Mouse (Mus musculus) forebrain, postnatal 0 days (tissue): ENCODE measurements around the gene Ttc39a. TPM values are rescaled to one million over a fixed set of nuclear protein-coding genes. Genes with fewer than 3 reads are reported as not detected.

Experiments
- ATAC-seq: fragments of 200-750 bp; cut with Nextera tagmentation; 2 replicates; pipeline ENCODE4 v1.8.0; 2017; ENCODE audit warnings: mild to moderate bottlenecking, moderate library complexity
- DNase-seq: peaks from one replicate; pipeline ENCODE4 v3.0.0-alpha.2; 2015
- H3K27ac ChIP-seq: fragments of 300-500 bp; sonication (generic); 2 replicates; pipeline ENCODE4 v1.5.1; 2014; ENCODE audit warnings: low read depth, mild to moderate bottlenecking, antibody characterized with exemption, low read length, moderate library complexity, mixed read lengths
- H3K27me3 ChIP-seq: fragments of 300-500 bp; sonication (generic); 2 replicates; pipeline ENCODE4 v1.6.1; 2014; ENCODE audit warnings: mild to moderate bottlenecking, low read length, mixed read lengths; ENCODE audit not compliant: insufficient read depth
- H3K36me3 ChIP-seq: fragments of 300-500 bp; sonication (generic); 2 replicates; pipeline ENCODE4 v1.6.1; 2014; ENCODE audit warnings: mild to moderate bottlenecking, moderate library complexity; ENCODE audit not compliant: insufficient read depth
- H3K4me1 ChIP-seq: fragments of 300-500 bp; sonication (generic); 2 replicates; pipeline ENCODE4 v1.6.1; 2014; ENCODE audit warnings: antibody characterized with exemption; ENCODE audit not compliant: insufficient read depth
- H3K4me2 ChIP-seq: fragments of 300-500 bp; sonication (generic); 2 replicates; pipeline ENCODE4 v1.6.1; 2014; ENCODE audit warnings: low read depth, mild to moderate bottlenecking, moderate library complexity
- H3K4me3 ChIP-seq: fragments of 300-500 bp; sonication (generic); 2 replicates; pipeline ENCODE4 v1.5.1; 2014; ENCODE audit warnings: low read depth, low read length, mixed read lengths
- H3K9ac ChIP-seq: fragments of 300-500 bp; sonication (generic); 2 replicates; pipeline ENCODE4 v1.6.1; 2014; ENCODE audit warnings: mild to moderate bottlenecking
- H3K9me3 ChIP-seq: fragments of 300-500 bp; sonication (generic); 2 replicates; pipeline ENCODE4 v1.6.1; 2016; ENCODE audit warnings: low read length
- CTCF ChIP-seq: sonication (generic); IDR thresholded peaks from 2 replicates; pipeline ENCODE4 v1.5.1; 2016; ENCODE audit warnings: antibody characterized with exemption, control low read depth, low read depth
- WGBS: fragments of 180-500 bp; shearing (Covaris S2); extraction: QIAGEN DNeasy Blood & Tissue Kit; methylation state at CpG from one replicate; pipeline ENCODE4 v1.1.7; 2014; 5-methylcytosine and 5-hydroxymethylcytosine counted together
- polyA plus RNA-seq: library from polyadenylated mRNA; unstranded; fragments of >200 nt; fragmentation: Nextera tagmentation; extraction: Ambion mirVana; gene quantifications from 2 replicates; pipeline ENCODE4 v1.2.1, GENCODE M21; 2015
- total RNA-seq: library from RNA; depleted of rRNA; stranded (reverse); fragments of >200 nt; gene quantifications from 2 replicates; pipeline ENCODE4 v1.2.3, GENCODE M21; 2014

Gene Ttc39a
- total and polyA plus RNA-seq, 2 experiments from 2014 or later = 1.9 to 4.5 TPM

GRCm38 (mm10) chr4:109475078-109475477 lies 68.7 kb downstream of the Ttc39a start:
- Histone ChIP-seq H3K27me3 (no peaks in the 10 kb centered on the region), H3K9ac (no peak overlapping the region), H3K4me1 (peaks cover 10% of the 10 kb centered on the region; the same call in 1 of the 2 replicates), H3K4me3 (peak overlapping the region; percentile 74), H3K36me3 (no peaks in the 10 kb centered on the region), H3K9me3 (no peaks in the 10 kb centered on the region), H3K4me2 (peak overlapping the region; percentile 58), H3K27ac (no peak overlapping the region)
- 50% methylated on average over 2 of the region's 2 CpGs for WGBS
- ATAC-seq = no peak
- no peak for DNase-seq
- TF ChIP-seq CTCF = no peak

GRCm38 (mm10) chr4:109475577-109476553 lies 69.4 kb downstream of the Ttc39a start:
- Histone ChIP-seq H3K36me3 (no peaks in the 10 kb centered on the region), H3K4me1 (peaks cover 10% of the 10 kb centered on the region; the same call in 1 of the 2 replicates), H3K9me3 (no peaks in the 10 kb centered on the region), H3K4me2 (peak overlapping the region; percentile 58), H3K27ac (peak overlapping the region; percentile 85), H3K9ac (peak overlapping the region; percentile 87), H3K4me3 (peak overlapping the region; percentile 74), H3K27me3 (no peaks in the 10 kb centered on the region)
- peak; percentile 69 for ATAC-seq
- 1% methylated on average over 60 of the region's 68 CpGs for WGBS
- TF ChIP-seq CTCF = no peak
- DNase-seq = peak; percentile 63

GRCm38 (mm10) chr4:109476554-109477014 lies 70.2 kb downstream of the Ttc39a start:
- H3K27ac ChIP-seq = peak overlapping the region; percentile 85
- no peaks in the 10 kb centered on the region for H3K9me3 ChIP-seq
- no peaks in the 10 kb centered on the region for H3K36me3 ChIP-seq
- peak overlapping the region; percentile 58 for H3K4me2 ChIP-seq
- peak overlapping the region; percentile 87 for H3K9ac ChIP-seq
- ATAC-seq (peak; percentile 98), DNase-seq (peak; percentile 91)
- peak overlapping the region; percentile 74 for H3K4me3 ChIP-seq
- under 1% methylated on average over 38 of the region's 39 CpGs for WGBS
- TF ChIP-seq CTCF = peak; percentile 48
- H3K4me1 ChIP-seq = peaks cover 8% of the 10 kb centered on the region; the same call in 1 of the 2 replicates
- H3K27me3 ChIP-seq = no peaks in the 10 kb centered on the region

- Histone ChIP-seq H3K4me2 (no peak overlapping the region), H3K36me3 (no peaks in the 10 kb centered on the region), H3K27ac (no peak overlapping the region), H3K4me1 (0 out of 2 replicates have a peak, but pooled peaks cover 6% of the 10 kb centered on the region), H3K4me3 (no peak overlapping the region), H3K9ac (no peak overlapping the region), H3K9me3 (no peaks in the 10 kb centered on the region), H3K27me3 (no peaks in the 10 kb centered on the region)
- DNase-seq (no peak), ATAC-seq (no peak)
- WGBS = 88% methylated on average over 3 of the region's 3 CpGs
- no peak for TF ChIP-seq CTCF
Observed at GRCm38 (mm10) chr4:109477454-109477853, 71.0 kb downstream of the Ttc39a start.

GRCm38 (mm10) chr4:109481424-109481823 lies 75.0 kb downstream of the Ttc39a start:
- ATAC-seq = no peak
- 86% methylated on average over 2 of the region's 2 CpGs for WGBS
- Histone ChIP-seq H3K27ac (no peak overlapping the region), H3K9ac (no peak overlapping the region), H3K36me3 (no peaks in the 10 kb centered on the region), H3K9me3 (no peaks in the 10 kb centered on the region), H3K4me2 (no peak overlapping the region), H3K4me1 (no peaks in the 10 kb centered on the region), H3K4me3 (no peak overlapping the region), H3K27me3 (no peaks in the 10 kb centered on the region)
- DNase-seq = no peak
- no peak for TF ChIP-seq CTCF

GRCm38 (mm10) chr4:109482701-109483100 lies 76.3 kb downstream of the Ttc39a start:
- DNase-seq (no peak), ATAC-seq (no peak)
- TF ChIP-seq CTCF = no peak
- Histone ChIP-seq H3K9me3 (no peaks in the 10 kb centered on the region), H3K4me2 (no peak overlapping the region), H3K27me3 (no peaks in the 10 kb centered on the region), H3K36me3 (no peaks in the 10 kb centered on the region), H3K4me3 (no peak overlapping the region), H3K4me1 (no peaks in the 10 kb centered on the region), H3K27ac (no peak overlapping the region), H3K9ac (no peak overlapping the region)
- 95% methylated on average over 1 of the region's 1 CpGs for WGBS

- no peaks in the 10 kb centered on the region for H3K36me3 ChIP-seq
- no peak within 1 kb of the TSS for H3K27ac ChIP-seq
- H3K4me2 ChIP-seq = no peak within 1 kb of the TSS
- no peak within 1 kb of the TSS for H3K9ac ChIP-seq
- H3K4me1 ChIP-seq = no peaks in the 10 kb centered on the region
- TF ChIP-seq CTCF = no peak
- DNase-seq (no peak), ATAC-seq (no peak)
- WGBS = 91% methylated on average over 3 of the region's 3 CpGs
- H3K4me3 ChIP-seq = no peak within 1 kb of the TSS
- H3K9me3 ChIP-seq = no peaks in the 10 kb centered on the region
- H3K27me3 ChIP-seq = no peaks in the 10 kb centered on the region
Observed at GRCm38 (mm10) chr4:109484621-109485020, 78.2 kb downstream of the Ttc39a start, which contains the start of gene Rnf11. Gene Rnf11 (minus strand): TSS chr4:109484728.
